Mouse (Mus musculus) myocyte (in vitro differentiated cells): ENCODE measurements around the gene Tlcd2.

Experiments used
- CEBPB ChIP-seq: IDR thresholded peaks from 2 replicates; pipeline ENCODE4 v1.6.1; 2011; ENCODE audit warnings: mild to moderate bottlenecking, moderate library complexity; ENCODE audit not compliant: poor library complexity, insufficient read depth, severe bottlenecking
- E2F4 ChIP-seq: IDR thresholded peaks from one replicate; pipeline ENCODE4 v1.6.1; 2011; ENCODE audit warnings: mild to moderate bottlenecking, control low read depth, moderate library complexity; ENCODE audit not compliant: insufficient read depth
- MAX ChIP-seq: IDR thresholded peaks from one replicate; pipeline ENCODE4 v1.6.1; 2011; ENCODE audit warnings: low read depth, mild to moderate bottlenecking, control low read depth
- MYOD1 ChIP-seq, 3 experiments: IDR thresholded peaks; one replicate each; pipeline ENCODE4 v1.6.1; 2011; ENCODE audit warnings: control low read depth in 2 of 3, low read depth in 2 of 3, mild to moderate bottlenecking in 2 of 3, moderate library complexity in 1 of 3; ENCODE audit not compliant: insufficient read length in 2 of 3, control insufficient read depth in 1 of 3
- MYOG ChIP-seq, 3 experiments: IDR thresholded peaks; one replicate each; pipeline ENCODE4 v1.6.1; 2011; ENCODE audit warnings: control low read depth in 2 of 3, low read depth in 2 of 3, mild to moderate bottlenecking in 2 of 3; ENCODE audit not compliant: insufficient read length in 2 of 3, control insufficient read depth in 1 of 3, insufficient read depth in 1 of 3
- POLR2A ChIP-seq: IDR thresholded peaks from one replicate; pipeline ENCODE4 v1.6.1; 2011; ENCODE audit warnings: low read depth, mild to moderate bottlenecking, control low read depth, moderate library complexity; ENCODE audit not compliant: insufficient read length
- POLR2AphosphoS2 ChIP-seq: IDR thresholded peaks from one replicate; pipeline ENCODE4 v1.6.1; 2011; ENCODE audit warnings: low read depth, control low read depth; ENCODE audit not compliant: insufficient read length
- REST ChIP-seq: IDR thresholded peaks from one replicate; pipeline ENCODE4 v1.6.1; 2011; ENCODE audit warnings: mild to moderate bottlenecking, control low read depth, moderate library complexity; ENCODE audit not compliant: insufficient read depth, insufficient read length
- TCF12 ChIP-seq: IDR thresholded peaks from one replicate; pipeline ENCODE4 v1.6.1; 2011; ENCODE audit warnings: mild to moderate bottlenecking, control low read depth; ENCODE audit not compliant: poor library complexity, insufficient read depth, severe bottlenecking
- USF1 ChIP-seq: IDR thresholded peaks from one replicate; pipeline ENCODE4 v1.6.1; 2011; ENCODE audit warnings: low read depth, mild to moderate bottlenecking, control low read depth, moderate library complexity

GRCm38 (mm10) chr11:75462253-75462783, 803 bp downstream of the Tlcd2 start:
- peak; percentile 63 for TF ChIP-seq POLR2A
- TF ChIP-seq USF1, result no peak
- no peak for TF ChIP-seq TCF12
- TF ChIP-seq MYOG (IDR thresholded peaks at IDR 0.05; ENCODE audit: control insufficient read depth in 1 of 3, insufficient read depth in 1 of 3, insufficient read length in 2 of 3, low read depth in 2 of 3), result peak; percentile 24 to 91 (median 71)
- no peak for TF ChIP-seq MAX
- TF ChIP-seq POLR2AphosphoS2, result peak; percentile 78
- TF ChIP-seq MYOD1 (IDR thresholded peaks at IDR 0.05; ENCODE audit: control insufficient read depth in 1 of 3, insufficient read length in 2 of 3, low read depth in 2 of 3), result peak in 2 of 3 experiments; percentile 62 to 84
- TF ChIP-seq CEBPB, result 0 out of 2 replicates have a peak, but pooled peaks have one; percentile 18
- TF ChIP-seq E2F4, result no peak
- no peak for TF ChIP-seq REST
